Mouse (Mus musculus) megakaryocyte, embryonic 14.5 days (primary cell): ENCODE measurements at regions not wholly inside any gene's neighbourhood (a gene's known extent, or its start where the extent isn't known, plus 50 kb on each side); places are given as distances from the start of the nearest gene placed in this dataset.

Experiments used
- FLI1 ChIP-seq: IDR thresholded peaks from 2 replicates; pipeline ENCODE4 v1.6.1; 2012; ENCODE audit warnings: low read length, inconsistent platforms, mixed read lengths
- GATA1 ChIP-seq: IDR thresholded peaks from 3 replicates; pipeline ENCODE4 v1.6.1; 2012; ENCODE audit warnings: mixed read lengths, low read length, inconsistent platforms, borderline replicate concordance

- TF ChIP-seq GATA1 (no peak), FLI1 (no peak)
Measured at GRCm38 (mm10) chrX:103546490-103547202, 83.7 kb upstream of the Zcchc13 start.
